Mouse (Mus musculus): ENCODE data around the gene Eif2s1. TPM values are rescaled to one million over a fixed set of nuclear protein-coding genes. Genes with fewer than 3 reads are reported as not detected.

Eif2s1 gene
- 136 and 142 TPM in 2 replicates for polyA plus RNA-seq (2015; fragmentation: Nextera tagmentation; extraction: Ambion mirVana)

GRCm38 (mm10) chr12:78861496-78862253, at the start of gene Eif2s1, which contains the start of gene Atp6v1d:
Gene Eif2s1 (plus strand): TSS chr12:78861819.
Gene Atp6v1d (minus strand): TSS chr12:78861638.
- Histone ChIP-seq H3K4me3 (ENCODE audit: low read depth, low read length) (peak within 1 kb of the TSS; percentile 99), H3K36me3 (ENCODE audit: control insufficient read depth, insufficient read depth, low read length) (no peaks in the 10 kb centered on the region), H3K9me3 (replicated peaks; ENCODE audit: control insufficient read depth, low read length, poor library complexity, severe bottlenecking) (no peaks in the 10 kb centered on the region), H3K27ac (ENCODE audit: low read length) (peak within 1 kb of the TSS; percentile 88), H3K9ac (ENCODE audit: low read depth, low read length) (peak within 1 kb of the TSS; percentile 86), H3K4me2 (ENCODE audit: low read length) (peak within 1 kb of the TSS; percentile 93), H3K27me3 (ENCODE audit: control insufficient read depth, insufficient read depth, low read depth, low read length) (no peaks in the 10 kb centered on the region), H3K4me1 (ENCODE audit: control insufficient read depth, insufficient read depth, low read length) (peaks cover 23% of the 10 kb centered on the region)
- ATAC-seq, result peak; percentile 100
- WGBS, result 0% methylated on average over 53 of the region's 55 CpGs

DNA sequence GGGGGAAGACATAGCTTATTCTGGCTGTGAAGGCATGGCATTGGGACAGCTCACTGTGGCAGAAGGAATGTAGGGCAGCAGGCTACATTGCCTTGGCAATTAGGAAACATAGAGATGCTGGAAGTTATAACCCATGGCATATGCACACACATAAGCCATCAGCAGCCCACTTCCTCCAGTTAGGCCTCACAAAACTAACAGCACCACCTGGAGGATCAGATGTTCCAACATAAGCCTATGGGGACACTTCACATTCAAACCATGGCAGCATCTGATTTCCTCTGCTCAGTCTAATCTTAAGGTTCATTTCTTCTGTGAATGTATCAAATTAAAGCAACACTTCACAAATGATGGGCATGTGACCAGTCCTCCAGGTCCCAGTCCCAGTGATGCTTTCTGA, 47.2 kb upstream of the Eif2s1 start:
- no peaks in the 10 kb centered on the region for H3K9me3 ChIP-seq (replicated peaks; ENCODE audit: control insufficient read depth, low read length, poor library complexity, severe bottlenecking)
- no peak for ATAC-seq
- no peak overlapping the region for H3K27ac ChIP-seq (ENCODE audit: low read length)
- no peaks in the 10 kb centered on the region for H3K36me3 ChIP-seq (ENCODE audit: control insufficient read depth, insufficient read depth, low read length)
- no peaks in the 10 kb centered on the region for H3K4me1 ChIP-seq (ENCODE audit: control insufficient read depth, insufficient read depth, low read length)
- H3K27me3 ChIP-seq (ENCODE audit: control insufficient read depth, insufficient read depth, low read depth, low read length), result no peaks in the 10 kb centered on the region
- no peak overlapping the region for H3K9ac ChIP-seq (ENCODE audit: low read depth, low read length)
- no peak overlapping the region for H3K4me3 ChIP-seq (ENCODE audit: low read depth, low read length)
- H3K4me2 ChIP-seq (ENCODE audit: low read length), result no peak overlapping the region

GRCm38 (mm10) chr12:78834496-78834895, 27.1 kb upstream of the Eif2s1 start:
- no peak for ATAC-seq
- Histone ChIP-seq H3K27ac (ENCODE audit: low read length) (no peak overlapping the region), H3K27me3 (ENCODE audit: control insufficient read depth, insufficient read depth, low read depth, low read length) (no peaks in the 10 kb centered on the region), H3K9me3 (replicated peaks; ENCODE audit: control insufficient read depth, low read length, poor library complexity, severe bottlenecking) (no peaks in the 10 kb centered on the region), H3K4me2 (ENCODE audit: low read length) (no peak overlapping the region), H3K9ac (ENCODE audit: low read depth, low read length) (no peak overlapping the region), H3K36me3 (ENCODE audit: control insufficient read depth, insufficient read depth, low read length) (peaks cover 12% of the 10 kb centered on the region), H3K4me3 (ENCODE audit: low read depth, low read length) (no peak overlapping the region), H3K4me1 (ENCODE audit: control insufficient read depth, insufficient read depth, low read length) (no peaks in the 10 kb centered on the region)
- 99% methylated on average over 2 of the region's 2 CpGs for WGBS

- no peak overlapping the region for H3K27ac ChIP-seq (ENCODE audit: low read length)
- H3K4me1 ChIP-seq (ENCODE audit: control insufficient read depth, insufficient read depth, low read length), result no peaks in the 10 kb centered on the region
- no peak overlapping the region for H3K4me2 ChIP-seq (ENCODE audit: low read length)
- H3K9ac ChIP-seq (ENCODE audit: low read depth, low read length), result no peak overlapping the region
- no peaks in the 10 kb centered on the region for H3K9me3 ChIP-seq (replicated peaks; ENCODE audit: control insufficient read depth, low read length, poor library complexity, severe bottlenecking)
- 90% methylated on average over 4 of the region's 4 CpGs for WGBS
- H3K4me3 ChIP-seq (ENCODE audit: low read depth, low read length), result no peak overlapping the region
- ATAC-seq, result no peak
- H3K36me3 ChIP-seq (ENCODE audit: control insufficient read depth, insufficient read depth, low read length), result peaks cover 28% of the 10 kb centered on the region
- H3K27me3 ChIP-seq (ENCODE audit: control insufficient read depth, insufficient read depth, low read depth, low read length), result no peaks in the 10 kb centered on the region
Observed at GRCm38 (mm10) chr12:78839906-78840305, 21.7 kb upstream of the Eif2s1 start.

DNA sequence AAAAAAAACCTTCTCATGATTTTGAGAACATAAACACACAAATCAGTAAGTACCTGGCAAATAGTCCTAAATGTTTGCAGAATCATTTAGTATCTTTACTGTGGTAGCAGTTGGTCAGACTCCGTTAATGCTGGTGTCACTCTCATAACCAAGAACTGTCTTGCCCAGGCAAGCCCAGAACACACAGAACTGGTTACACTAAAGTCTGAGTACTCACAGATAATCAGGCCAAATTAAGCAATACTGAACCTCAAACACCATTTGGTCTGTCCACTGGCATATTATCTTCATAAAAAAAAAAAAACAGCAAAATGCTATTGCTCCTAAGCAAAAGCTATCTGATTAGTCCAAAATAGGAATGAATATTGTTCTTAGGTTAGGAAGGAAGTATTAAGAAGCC, 19.2 kb upstream of the Eif2s1 start:
- 88% methylated on average over 1 of the region's 1 CpGs for WGBS
- peaks cover 27% of the 10 kb centered on the region for H3K36me3 ChIP-seq (ENCODE audit: control insufficient read depth, insufficient read depth, low read length)
- no peaks in the 10 kb centered on the region for H3K27me3 ChIP-seq (ENCODE audit: control insufficient read depth, insufficient read depth, low read depth, low read length)
- no peak overlapping the region for H3K27ac ChIP-seq (ENCODE audit: low read length)
- no peak for ATAC-seq
- no peak overlapping the region for H3K9ac ChIP-seq (ENCODE audit: low read depth, low read length)
- H3K4me1 ChIP-seq (ENCODE audit: control insufficient read depth, insufficient read depth, low read length), result no peaks in the 10 kb centered on the region
- H3K9me3 ChIP-seq (replicated peaks; ENCODE audit: control insufficient read depth, low read length, poor library complexity, severe bottlenecking), result no peaks in the 10 kb centered on the region
- no peak overlapping the region for H3K4me3 ChIP-seq (ENCODE audit: low read depth, low read length)
- no peak overlapping the region for H3K4me2 ChIP-seq (ENCODE audit: low read length)

DNA sequence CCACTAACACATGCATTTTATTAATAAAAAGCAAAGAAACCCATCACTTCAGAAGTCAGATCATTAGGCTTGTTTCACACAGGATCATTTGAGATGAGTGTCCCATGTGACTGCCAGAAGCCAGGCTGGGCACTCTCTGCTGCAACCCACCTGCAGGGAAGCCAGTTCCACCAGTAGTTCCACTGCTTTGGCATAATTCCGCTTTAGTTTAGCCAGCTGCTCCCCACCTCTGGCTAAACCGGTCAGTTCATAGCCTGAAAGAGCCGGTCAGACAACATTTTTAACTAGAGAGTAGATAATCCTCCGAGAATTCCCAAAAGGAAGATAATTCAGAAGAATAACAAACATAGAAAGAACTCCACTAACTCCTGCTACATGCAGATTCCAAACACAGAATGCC, 13.4 kb upstream of the Eif2s1 start:
- WGBS, result 95% methylated on average over 4 of the region's 4 CpGs
- Histone ChIP-seq H3K9ac (ENCODE audit: low read depth, low read length) (no peak overlapping the region), H3K4me3 (ENCODE audit: low read depth, low read length) (no peak overlapping the region), H3K27me3 (ENCODE audit: control insufficient read depth, insufficient read depth, low read depth, low read length) (no peaks in the 10 kb centered on the region), H3K4me2 (ENCODE audit: low read length) (no peak overlapping the region), H3K27ac (ENCODE audit: low read length) (no peak overlapping the region), H3K9me3 (replicated peaks; ENCODE audit: control insufficient read depth, low read length, poor library complexity, severe bottlenecking) (no peaks in the 10 kb centered on the region), H3K4me1 (ENCODE audit: control insufficient read depth, insufficient read depth, low read length) (no peaks in the 10 kb centered on the region), H3K36me3 (ENCODE audit: control insufficient read depth, insufficient read depth, low read length) (peaks cover 29% of the 10 kb centered on the region)
- no peak for ATAC-seq

GRCm38 (mm10) chr12:78860921-78861495, 611 bp upstream of the Eif2s1 start:
- Histone ChIP-seq H3K4me3 (ENCODE audit: low read depth, low read length) (peak overlapping the region; percentile 99), H3K27ac (ENCODE audit: low read length) (peak overlapping the region; percentile 76), H3K4me1 (ENCODE audit: control insufficient read depth, insufficient read depth, low read length) (peaks cover 23% of the 10 kb centered on the region), H3K4me2 (ENCODE audit: low read length) (peak overlapping the region; percentile 93), H3K27me3 (ENCODE audit: control insufficient read depth, insufficient read depth, low read depth, low read length) (no peaks in the 10 kb centered on the region), H3K9ac (ENCODE audit: low read depth, low read length) (peak overlapping the region; percentile 74), H3K9me3 (replicated peaks; ENCODE audit: control insufficient read depth, low read length, poor library complexity, severe bottlenecking) (no peaks in the 10 kb centered on the region), H3K36me3 (ENCODE audit: control insufficient read depth, insufficient read depth, low read length) (peaks cover 2% of the 10 kb centered on the region; the same call in 1 of the 2 replicates)
- WGBS, result under 1% methylated on average over 30 of the region's 30 CpGs
- peak; percentile 68 for ATAC-seq

GRCm38 (mm10) chr12:78862254-78862730, 673 bp downstream of the Eif2s1 start:
- Histone ChIP-seq H3K27ac (ENCODE audit: low read length) (peak overlapping the region; percentile 88), H3K4me3 (ENCODE audit: low read depth, low read length) (peak overlapping the region; percentile 99), H3K4me2 (ENCODE audit: low read length) (peak overlapping the region; percentile 75), H3K9ac (ENCODE audit: low read depth, low read length) (peak overlapping the region; percentile 86), H3K27me3 (ENCODE audit: control insufficient read depth, insufficient read depth, low read depth, low read length) (no peaks in the 10 kb centered on the region), H3K4me1 (ENCODE audit: control insufficient read depth, insufficient read depth, low read length) (peaks cover 23% of the 10 kb centered on the region), H3K9me3 (replicated peaks; ENCODE audit: control insufficient read depth, low read length, poor library complexity, severe bottlenecking) (no peaks in the 10 kb centered on the region), H3K36me3 (ENCODE audit: control insufficient read depth, insufficient read depth, low read length) (no peaks in the 10 kb centered on the region)
- ATAC-seq, result no peak
- WGBS, result under 1% methylated on average over 22 of the region's 22 CpGs

DNA sequence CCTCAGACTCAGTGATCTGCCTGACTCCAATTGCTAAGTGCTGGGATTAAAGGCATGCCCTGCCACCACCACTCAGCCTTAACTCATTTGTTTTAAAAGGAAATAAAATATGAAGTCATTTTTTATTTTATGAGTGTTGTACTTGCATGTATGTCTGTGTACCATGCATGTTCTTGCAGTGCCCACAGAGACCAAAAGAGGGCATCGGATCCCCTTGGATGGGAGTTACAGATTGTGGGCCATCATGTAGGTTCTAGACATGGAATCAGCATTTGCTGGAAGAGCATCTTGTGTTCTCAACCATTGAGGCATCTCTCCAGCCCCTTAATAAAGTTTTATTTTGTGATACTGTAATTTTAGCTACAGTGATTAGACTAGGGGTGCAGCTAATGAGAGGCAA, 3.8 kb downstream of the Eif2s1 start:
- ATAC-seq, result no peak
- no peak overlapping the region for H3K4me3 ChIP-seq (ENCODE audit: low read depth, low read length)
- H3K9ac ChIP-seq (ENCODE audit: low read depth, low read length), result no peak overlapping the region
- H3K27me3 ChIP-seq (ENCODE audit: control insufficient read depth, insufficient read depth, low read depth, low read length), result no peaks in the 10 kb centered on the region
- 96% methylated on average over 1 of the region's 1 CpGs for WGBS
- H3K9me3 ChIP-seq (replicated peaks; ENCODE audit: control insufficient read depth, low read length, poor library complexity, severe bottlenecking), result no peaks in the 10 kb centered on the region
- H3K36me3 ChIP-seq (ENCODE audit: control insufficient read depth, insufficient read depth, low read length), result peaks cover 2% of the 10 kb centered on the region; the same call in 1 of the 2 replicates
- no peak overlapping the region for H3K4me2 ChIP-seq (ENCODE audit: low read length)
- H3K4me1 ChIP-seq (ENCODE audit: control insufficient read depth, insufficient read depth, low read length), result peaks cover 13% of the 10 kb centered on the region
- H3K27ac ChIP-seq (ENCODE audit: low read length), result no peak overlapping the region
